In the genomic region with DNA sequence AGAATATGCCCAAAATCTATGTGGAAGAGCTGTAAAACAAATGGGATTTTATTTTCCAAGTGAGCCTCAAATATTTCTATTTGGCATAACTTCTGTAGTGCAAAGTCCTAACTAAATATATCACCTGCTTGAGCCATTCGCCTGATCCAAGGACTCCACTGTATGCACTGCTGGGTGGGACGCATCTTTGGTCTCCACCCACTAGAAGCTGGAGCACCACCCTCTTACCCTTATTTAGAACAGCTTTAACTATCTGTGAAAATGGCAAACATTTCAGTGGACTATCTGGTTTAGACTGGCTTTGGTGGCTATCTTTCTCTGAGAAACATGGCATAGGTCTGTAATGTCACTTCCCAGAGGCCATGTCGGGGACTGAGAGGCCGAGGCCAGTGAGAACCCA, we compare ENCODE assay signal across 26 mouse cellular contexts. TPM values are rescaled to one million over a fixed set of nuclear protein-coding genes. Genes with fewer than 3 reads are reported as not detected.
DNase-seq lines count a peak whose midpoint lies in the region; ATAC-seq and TF ChIP-seq lines count a peak whose summit lies in the region.
"Had no signal": no experiment of that assay in that cellular context is flagged by ENCODE, and none has a peak within 500 bp of the region (broad histone marks: within the 10 kb centered on the region; RNA-seq: fewer than 3 reads in every experiment).

No protein-coding gene starts in this region.

- no peak for TF ChIP-seq CTCF in intestine, postnatal 0 days (IDR thresholded peaks at IDR 0.05; ENCODE audit: low read depth)
- TF ChIP-seq CTCF in stomach, postnatal 0 days (IDR thresholded peaks at IDR 0.05; ENCODE audit: low read depth) = no peak

- H3K4me3 ChIP-seq in intestine, embryonic 15.5 days (replicated peaks) = no peak overlapping the region
- H3K4me3 ChIP-seq in intestine, postnatal 0 days (ENCODE audit: low read depth, low read length) = no peak overlapping the region
- no peak overlapping the region for H3K4me3 ChIP-seq in intestine, embryonic 16.5 days (ENCODE audit: low read length)
- no peak overlapping the region for H3K4me3 ChIP-seq in stomach, postnatal 0 days (ENCODE audit: low read depth, low read length)
- no peak overlapping the region for H3K4me3 ChIP-seq in hindbrain, embryonic 14.5 days (replicated peaks; ENCODE audit: low read length)
- H3K4me3 ChIP-seq: embryonic facial prominence, embryonic 10.5 days; embryonic facial prominence, embryonic 12.5 days; forebrain, embryonic 13.5 days; forebrain, embryonic 15.5 days had no signal

- no peak overlapping the region for H3K4me2 ChIP-seq in intestine, embryonic 15.5 days (replicated peaks)
- no peak overlapping the region for H3K4me2 ChIP-seq in intestine, postnatal 0 days (replicated peaks; ENCODE audit: low read depth)
- H3K4me2 ChIP-seq in intestine, embryonic 16.5 days (ENCODE audit: low read depth, low read length) = no peak overlapping the region
- H3K4me2 ChIP-seq in stomach, postnatal 0 days (replicated peaks; ENCODE audit: low read depth) = no peak overlapping the region
- no peak overlapping the region for H3K4me2 ChIP-seq in hindbrain, embryonic 14.5 days (replicated peaks)
- H3K4me2 ChIP-seq: embryonic facial prominence, embryonic 12.5 days; forebrain, embryonic 13.5 days; forebrain, embryonic 15.5 days had no signal

- H3K9me3 ChIP-seq in intestine, embryonic 15.5 days = no peaks in the 10 kb centered on the region
- no peaks in the 10 kb centered on the region for H3K9me3 ChIP-seq in intestine, postnatal 0 days (ENCODE audit: control insufficient read depth)
- H3K9me3 ChIP-seq in intestine, embryonic 16.5 days (ENCODE audit: control insufficient read depth, low read length) = no peaks in the 10 kb centered on the region
- H3K9me3 ChIP-seq in stomach, postnatal 0 days (ENCODE audit: control insufficient read depth, low read length) = no peaks in the 10 kb centered on the region
- no peaks in the 10 kb centered on the region for H3K9me3 ChIP-seq in hindbrain, embryonic 14.5 days (ENCODE audit: control insufficient read depth, low read length)
- H3K9me3 ChIP-seq: embryonic facial prominence, embryonic 10.5 days; embryonic facial prominence, embryonic 12.5 days; forebrain, embryonic 13.5 days; forebrain, embryonic 15.5 days; G1E had no signal

- TF ChIP-seq EP300 in stomach, postnatal 0 days (optimal IDR thresholded peaks at IDR 0.05) = no peak

- peaks cover 3% of the 10 kb centered on the region; the same call in 1 of the 2 replicates for H3K36me3 ChIP-seq in intestine, embryonic 15.5 days
- peaks cover 9% of the 10 kb centered on the region for H3K36me3 ChIP-seq in intestine, postnatal 0 days (ENCODE audit: control insufficient read depth, insufficient read depth)
- H3K36me3 ChIP-seq in intestine, embryonic 16.5 days (ENCODE audit: control insufficient read depth, insufficient read depth, low read length) = no peaks in the 10 kb centered on the region
- no peaks in the 10 kb centered on the region for H3K36me3 ChIP-seq in stomach, postnatal 0 days (ENCODE audit: control insufficient read depth, insufficient read depth, low read length)
- H3K36me3 ChIP-seq in hindbrain, embryonic 14.5 days (replicated peaks; ENCODE audit: control insufficient read depth, insufficient read depth) = peaks cover 47% of the 10 kb centered on the region

- no peak for DNase-seq in stomach, postnatal 0 days (ENCODE audit: low spot score)
- DNase-seq in hindbrain, embryonic 14.5 days (ENCODE audit: low spot score) = no peak
- DNase-seq: adrenal gland, adult 8-10 months; adrenal gland, postnatal 14 days; adrenal gland, postnatal 36 days; B cell, adult 2 months; cerebellum, adult 11-12 months; cerebellum, adult 9-10 months; cerebellum, postnatal 10 days; cerebellum, postnatal 25 days; forebrain, postnatal 0 days had no signal

- no peaks in the 10 kb centered on the region for H3K27me3 ChIP-seq in intestine, embryonic 15.5 days (replicated peaks)
- no peaks in the 10 kb centered on the region for H3K27me3 ChIP-seq in intestine, postnatal 0 days (replicated peaks; ENCODE audit: control insufficient read depth, insufficient read depth, low read length)
- H3K27me3 ChIP-seq in intestine, embryonic 16.5 days (replicated peaks; ENCODE audit: control insufficient read depth, insufficient read depth, low read length) = no peaks in the 10 kb centered on the region
- no peaks in the 10 kb centered on the region for H3K27me3 ChIP-seq in stomach, postnatal 0 days (ENCODE audit: control insufficient read depth, insufficient read depth, low read length)
- no peaks in the 10 kb centered on the region for H3K27me3 ChIP-seq in hindbrain, embryonic 14.5 days (ENCODE audit: control insufficient read depth, insufficient read depth, low read length)
- H3K27me3 ChIP-seq: CH12.LX; embryonic facial prominence, embryonic 12.5 days; forebrain, embryonic 13.5 days; forebrain, embryonic 15.5 days; Patski had no signal

- 76% methylated on average over 4 of the region's 4 CpGs for WGBS in intestine, embryonic 15.5 days
- WGBS in intestine, postnatal 0 days = 75% methylated on average over 4 of the region's 4 CpGs
- 86% methylated on average over 4 of the region's 4 CpGs for WGBS in intestine, embryonic 16.5 days
- WGBS in stomach, postnatal 0 days = 68% methylated on average over 4 of the region's 4 CpGs
- 95% methylated on average over 4 of the region's 4 CpGs for WGBS in hindbrain, embryonic 14.5 days

- H3K4me1 ChIP-seq in intestine, embryonic 15.5 days (replicated peaks) = no peaks in the 10 kb centered on the region
- H3K4me1 ChIP-seq in intestine, postnatal 0 days (replicated peaks; ENCODE audit: control insufficient read depth, insufficient read depth, low read length) = no peaks in the 10 kb centered on the region
- no peaks in the 10 kb centered on the region for H3K4me1 ChIP-seq in intestine, embryonic 16.5 days (ENCODE audit: control insufficient read depth, insufficient read depth, low read length)
- H3K4me1 ChIP-seq in stomach, postnatal 0 days (replicated peaks; ENCODE audit: control insufficient read depth, insufficient read depth) = no peaks in the 10 kb centered on the region
- H3K4me1 ChIP-seq in hindbrain, embryonic 14.5 days (replicated peaks; ENCODE audit: control insufficient read depth, insufficient read depth, low read length) = no peaks in the 10 kb centered on the region
- H3K4me1 ChIP-seq: embryonic facial prominence, embryonic 10.5 days; embryonic facial prominence, embryonic 12.5 days; forebrain, embryonic 13.5 days had no signal

- no peak overlapping the region for H3K27ac ChIP-seq in intestine, embryonic 15.5 days
- H3K27ac ChIP-seq in intestine, postnatal 0 days (ENCODE audit: low read depth, low read length) = no peak overlapping the region
- no peak overlapping the region for H3K27ac ChIP-seq in intestine, embryonic 16.5 days (ENCODE audit: low read length)
- no peak overlapping the region for H3K27ac ChIP-seq in stomach, postnatal 0 days (replicated peaks)
- H3K27ac ChIP-seq in hindbrain, embryonic 14.5 days = no peak overlapping the region
- H3K27ac ChIP-seq: embryonic facial prominence, embryonic 10.5 days; embryonic facial prominence, embryonic 12.5 days; forebrain, embryonic 13.5 days; forebrain, embryonic 15.5 days had no signal

- ATAC-seq in intestine, embryonic 15.5 days = peak; percentile 25; the same call in 1 of the 2 replicates
- ATAC-seq in intestine, postnatal 0 days = no peak
- ATAC-seq in intestine, embryonic 16.5 days = peak; percentile 59
- peak; percentile 87 for ATAC-seq in stomach, postnatal 0 days (ENCODE audit: low FRiP score, low TSS enrichment)
- no peak for ATAC-seq in hindbrain, embryonic 14.5 days (ENCODE audit: low FRiP score)
- ATAC-seq: activated CD4-positive, CD25-positive, alpha-beta regulatory T cell, adult 4 months; CD4-positive, CD25-positive, alpha-beta regulatory T cell, adult 4 months; forebrain, embryonic 13.5 days; forebrain, embryonic 15.5 days; forebrain, postnatal 0 days; Patski had no signal

- no peak overlapping the region for H3K9ac ChIP-seq in intestine, embryonic 15.5 days
- H3K9ac ChIP-seq in intestine, postnatal 0 days (ENCODE audit: low read depth, low read length) = no peak overlapping the region
- H3K9ac ChIP-seq in intestine, embryonic 16.5 days (ENCODE audit: low read depth, low read length) = no peak overlapping the region
- H3K9ac ChIP-seq in stomach, postnatal 0 days (ENCODE audit: low read length) = no peak overlapping the region
- H3K9ac ChIP-seq in hindbrain, embryonic 14.5 days = no peak overlapping the region
- H3K9ac ChIP-seq: embryonic facial prominence, embryonic 12.5 days; forebrain, embryonic 13.5 days; forebrain, embryonic 15.5 days; forebrain, postnatal 0 days had no signal

RNA-seq across cellular contexts. Expression of a gene that starts 7.1 kb away (rescaled TPM):
- polyA plus RNA-seq in intestine, embryonic 15.5 days (2015; fragmentation: Nextera tagmentation; extraction: Ambion mirVana) = 14.5 and 15.5 TPM in 2 replicates
- polyA plus RNA-seq in intestine, postnatal 0 days (2015; fragmentation: Nextera tagmentation; extraction: Ambion mirVana) = 45.9 and 46.8 TPM in 2 replicates
- 33.1 and 39.2 TPM in 2 replicates for polyA plus RNA-seq in intestine, embryonic 16.5 days (2015; fragmentation: Nextera tagmentation; extraction: Ambion mirVana)
- polyA plus RNA-seq in stomach, postnatal 0 days (2015; fragmentation: Nextera tagmentation; extraction: Ambion mirVana) = 0.07 and 0.08 TPM in 2 replicates
- 0.13 and 0.20 TPM in 2 replicates for polyA plus RNA-seq in hindbrain, embryonic 14.5 days (2014; fragmentation: Nextera tagmentation; extraction: Ambion mirVana)
- polyA plus RNA-seq: cortical plate, adult 2 months; embryonic facial prominence, embryonic 10.5 days; embryonic facial prominence, embryonic 12.5 days; embryonic facial prominence, embryonic 14.5 days; forebrain, embryonic 11.5 days; forebrain, embryonic 15.5 days; forebrain, postnatal 0 days; G1E; Patski had no signal

RNA-seq across cellular contexts. Expression of a gene that starts 56.5 kb away (rescaled TPM):
- polyA plus RNA-seq in intestine, embryonic 15.5 days (2015; fragmentation: Nextera tagmentation; extraction: Ambion mirVana) = 39.9 and 42.8 TPM in 2 replicates
- 30.3 and 31.2 TPM in 2 replicates for polyA plus RNA-seq in intestine, postnatal 0 days (2015; fragmentation: Nextera tagmentation; extraction: Ambion mirVana)
- 34.5 and 36.9 TPM in 2 replicates for polyA plus RNA-seq in intestine, embryonic 16.5 days (2015; fragmentation: Nextera tagmentation; extraction: Ambion mirVana)
- 32.3 and 32.9 TPM in 2 replicates for polyA plus RNA-seq in stomach, postnatal 0 days (2015; fragmentation: Nextera tagmentation; extraction: Ambion mirVana)
- 114 and 124 TPM in 2 replicates for polyA plus RNA-seq in hindbrain, embryonic 14.5 days (2014; fragmentation: Nextera tagmentation; extraction: Ambion mirVana)

Comparison
In these comparisons a context has a peak if more than half of its experiments do, and no peak if none do; other contexts are left out.
1. ATAC-seq: peak in intestine, embryonic 15.5 days (single experiment), intestine, embryonic 16.5 days (single experiment) and stomach, postnatal 0 days (single experiment); none in intestine, postnatal 0 days (single experiment) and hindbrain, embryonic 14.5 days (single experiment).
2. RNA of a gene that starts 7.1 kb away (polyA plus RNA-seq): 45.9 to 46.8 TPM in intestine, postnatal 0 days, 33.1 to 39.2 TPM in intestine, embryonic 16.5 days and 14.5 to 15.5 TPM in intestine, embryonic 15.5 days; 0.13 to 0.20 TPM in hindbrain, embryonic 14.5 days and 0.07 to 0.08 TPM in stomach, postnatal 0 days; every median in the first group is over 10 times any median in the second.